Mouse (Mus musculus) spleen, embryonic (tissue): ENCODE results near the gene AI837181.

Experiments
- CTCF ChIA-PET: fragments of 350-600 bp; sonication (Branson Sonifier 250); formaldehyde crosslinking; loops from one replicate; lab custom pipeline; 2022; lab: Charles Lee

The AI837181 gene

GRCm38 (mm10) chr19:5465037-5465436, 40.1 kb downstream of the AI837181 start:
- CTCF ChIA-PET: interaction anchor here (1.0 kb wide), 2 partner anchors 22 to 171 kb away, joined by 4 to 5 read pairs; no protein-coding TSS in a partner anchor

GRCm38 (mm10) chr19:5466916-5467500, 42.1 kb downstream of the AI837181 start:
- CTCF ChIA-PET: no interaction called here

GRCm38 (mm10) chr19:5468374-5468773, 43.4 kb downstream of the AI837181 start, which contains the start of gene Ctsw:
Ctsw (minus strand) TSS chr19:5468507.
- CTCF ChIA-PET: no interaction called here

GRCm38 (mm10) chr19:5471846-5472245, 46.9 kb downstream of the AI837181 start:
- CTCF ChIA-PET: interaction anchor here (0.6 to 0.7 kb wide), 4 partner anchors 13 to 1187 kb away, joined by 3 to 8 read pairs (median 6); partner anchors contain the start of gene Fosl1

- CTCF ChIA-PET: interaction anchor here (1.6 kb wide), 1 partner anchor 15 kb away, joined by 4 read pairs; the partner anchor contains the start of gene Mus81
These were observed 47.9 kb downstream of the AI837181 start for GRCm38 (mm10) chr19:5472857-5473256.

GRCm38 (mm10) chr19:5473720-5474119, 48.8 kb downstream of the AI837181 start, which contains the start of gene Efemp2:
Efemp2 (plus strand) TSS chr19:5473954.
- CTCF ChIA-PET: interaction anchor here (1.6 kb wide), 1 partner anchor 14 kb away, joined by 4 read pairs; the partner anchor contains the start of gene Mus81

- CTCF ChIA-PET: interaction anchor here (1.6 kb wide), 1 partner anchor 13 kb away, joined by 4 read pairs; the partner anchor contains the start of gene Mus81
These were observed 49.5 kb downstream of the AI837181 start for GRCm38 (mm10) chr19:5474281-5475068.

- CTCF ChIA-PET: interaction anchor here (0.6 to 0.9 kb wide), 2 partner anchors 11 to 88 kb away, joined by 3 to 6 read pairs; no protein-coding TSS in a partner anchor
These were observed 50.2 kb downstream of the AI837181 start for GRCm38 (mm10) chr19:5475069-5475714.
